Mouse (Mus musculus): ENCODE results near the gene Rtp3.

Rtp3 gene

GRCm38 (mm10) chr9:110990204-110990603 is at the start of gene Rtp3:
Rtp3 (minus strand) TSS chr9:110990583.
- no peak for DNase-seq (ENCODE audit: low spot score)

DNA sequence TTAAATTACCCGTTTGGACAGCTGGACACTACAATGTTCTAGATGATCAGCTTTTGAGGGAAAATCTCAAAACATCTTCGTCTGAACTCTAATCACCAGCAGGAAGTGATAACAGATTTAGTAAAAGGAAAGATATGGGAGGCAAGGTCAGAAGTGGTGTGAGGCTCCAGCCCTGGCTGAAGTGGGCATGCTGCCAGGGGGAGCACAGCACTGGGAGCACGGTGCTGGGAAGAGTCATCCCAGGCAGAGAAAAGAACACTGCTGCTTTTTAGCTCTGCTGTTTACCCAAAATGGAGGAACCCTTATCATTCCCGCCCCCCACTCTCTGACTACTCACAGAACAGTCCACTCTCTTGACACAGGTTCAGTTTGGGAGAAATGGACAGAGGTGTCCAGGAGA is 49.6 kb upstream of the Rtp3 start:
- no peak for DNase-seq (ENCODE audit: low spot score)

DNA sequence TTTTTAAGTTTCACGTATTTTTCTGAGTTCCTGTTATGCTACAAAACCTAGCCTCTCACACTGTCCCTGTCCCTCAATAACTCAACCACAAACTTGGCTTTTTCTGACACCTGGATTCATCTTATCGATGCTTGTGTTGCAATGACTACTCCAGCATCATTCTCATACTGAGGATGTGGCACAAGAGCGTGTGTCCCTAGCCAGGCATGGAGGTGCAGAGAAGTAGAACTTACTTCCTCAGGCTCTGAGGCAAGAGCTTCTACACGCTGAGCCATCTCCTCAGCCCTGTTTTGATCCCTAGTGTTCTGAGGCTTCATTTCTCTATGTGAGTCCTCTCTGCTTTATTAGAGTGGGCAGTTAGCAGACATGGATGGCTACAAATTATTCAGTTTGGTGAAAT is 43.3 kb upstream of the Rtp3 start:
- DNase-seq (ENCODE audit: low spot score), result no peak

DNA sequence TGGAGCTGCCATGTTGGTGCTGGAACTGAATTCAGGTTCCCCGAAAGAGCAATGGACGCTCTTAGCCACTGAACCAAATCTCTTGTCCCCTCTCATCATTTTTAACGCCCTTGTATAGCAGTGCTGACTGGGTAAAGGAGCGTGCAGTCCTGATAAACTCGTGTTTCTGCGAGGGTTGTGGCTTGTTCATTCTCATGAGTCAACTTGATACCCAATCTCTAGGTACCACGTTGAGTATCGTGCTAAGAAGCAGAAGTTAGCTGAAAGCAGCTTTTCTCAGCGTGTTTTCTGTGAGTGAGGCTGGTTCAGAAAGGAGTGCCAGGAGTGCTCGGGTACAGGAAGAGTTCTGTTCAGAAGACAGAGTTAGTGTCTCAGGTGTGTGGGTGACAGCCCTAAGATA is 36.4 kb upstream of the Rtp3 start:
- no peak for DNase-seq (ENCODE audit: low spot score)

- DNase-seq (ENCODE audit: low spot score), result no peak
These were observed 28.6 kb upstream of the Rtp3 start, which contains the start of gene Ltf for GRCm38 (mm10) chr9:111019022-111019421. Ltf (plus strand) TSS chr9:111019271.

GRCm38 (mm10) chr9:111015658-111016057 is 25.3 kb upstream of the Rtp3 start:
- DNase-seq (ENCODE audit: low spot score), result no peak

DNA sequence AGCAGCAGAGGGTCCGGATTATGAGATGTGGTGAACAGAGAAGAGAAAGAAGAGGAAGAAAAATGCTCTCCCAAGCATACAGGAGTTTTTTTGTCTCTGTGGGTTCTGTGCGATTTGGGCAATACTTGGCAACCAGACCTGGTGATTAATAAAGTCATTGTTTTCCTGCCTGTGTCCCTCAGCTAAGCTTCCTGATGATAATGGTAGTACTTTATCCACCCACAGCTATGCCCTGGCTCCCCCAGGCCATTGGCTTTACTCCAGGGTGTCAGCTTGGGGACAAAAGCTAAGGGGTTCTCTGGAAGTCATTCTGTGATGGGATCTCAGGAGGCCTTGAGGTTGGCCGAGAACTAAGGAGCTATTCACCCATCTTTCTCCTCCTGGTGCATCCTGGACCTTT is 21.7 kb upstream of the Rtp3 start:
- no peak for DNase-seq (ENCODE audit: low spot score)

DNA sequence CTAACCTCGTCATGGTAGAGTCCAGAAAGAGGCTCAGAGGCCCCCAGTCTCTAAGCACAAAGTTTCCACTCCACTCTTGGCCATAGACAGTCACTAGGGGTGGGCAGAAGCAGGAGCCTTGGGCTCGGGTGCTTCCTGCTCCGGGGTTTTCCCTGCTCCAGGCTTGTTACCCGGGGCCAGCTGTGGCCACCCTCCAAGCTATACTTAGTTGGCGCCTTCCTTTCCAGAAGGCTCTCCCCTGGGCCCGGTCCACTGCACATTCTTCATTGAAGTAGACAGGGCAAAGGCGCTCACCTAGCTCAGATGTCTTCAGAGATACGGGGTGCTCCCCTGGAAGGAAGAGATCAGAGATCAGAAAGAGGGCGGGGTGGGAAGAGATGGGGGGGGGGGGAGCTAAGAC is 21.2 kb upstream of the Rtp3 start:
- DNase-seq (ENCODE audit: low spot score), result no peak

GRCm38 (mm10) chr9:111009763-111010162 is 19.4 kb upstream of the Rtp3 start:
- DNase-seq (ENCODE audit: low spot score), result no peak

DNA sequence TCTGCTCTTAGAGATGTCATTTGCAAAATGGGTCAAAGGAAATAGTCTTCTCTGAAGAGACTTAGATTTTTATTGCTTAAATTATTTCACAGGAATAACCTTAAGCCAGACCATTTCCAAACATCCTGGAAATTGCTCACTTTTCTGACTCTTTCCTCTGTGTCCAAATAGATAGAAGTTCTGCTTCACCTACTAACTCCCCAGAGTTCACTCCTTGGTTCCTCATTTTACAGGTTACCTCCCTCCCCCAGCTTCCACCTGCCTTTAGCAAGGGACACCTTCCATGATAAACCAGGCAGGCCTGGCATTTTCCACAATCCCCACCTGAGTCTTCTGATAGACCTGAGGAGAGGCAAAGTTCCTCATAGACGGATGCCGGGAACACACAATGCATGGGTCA is 16.2 kb upstream of the Rtp3 start:
- no peak for DNase-seq (ENCODE audit: low spot score)

DNA sequence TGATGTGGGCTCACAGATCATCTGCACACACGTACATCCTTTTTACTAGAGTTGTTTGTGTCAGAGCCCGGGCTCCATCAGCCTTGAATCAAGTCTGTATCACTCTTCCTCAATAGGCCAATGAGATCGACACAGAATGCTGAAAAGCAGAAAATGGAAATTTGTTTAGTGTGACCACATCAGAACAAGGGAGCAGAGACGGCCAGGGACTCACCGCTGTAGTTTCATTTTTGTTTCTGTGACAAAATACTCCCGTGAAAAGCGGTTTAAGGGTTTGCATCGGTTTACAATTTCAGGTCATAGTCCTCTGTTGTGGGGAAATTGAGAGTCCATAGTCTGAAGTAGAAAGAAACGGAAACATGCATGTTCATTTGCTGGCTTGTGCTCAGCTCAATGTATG is 12.9 kb upstream of the Rtp3 start:
- DNase-seq (ENCODE audit: low spot score), result no peak

GRCm38 (mm10) chr9:111001621-111002020 is 11.2 kb upstream of the Rtp3 start:
- DNase-seq (ENCODE audit: low spot score), result no peak

DNA sequence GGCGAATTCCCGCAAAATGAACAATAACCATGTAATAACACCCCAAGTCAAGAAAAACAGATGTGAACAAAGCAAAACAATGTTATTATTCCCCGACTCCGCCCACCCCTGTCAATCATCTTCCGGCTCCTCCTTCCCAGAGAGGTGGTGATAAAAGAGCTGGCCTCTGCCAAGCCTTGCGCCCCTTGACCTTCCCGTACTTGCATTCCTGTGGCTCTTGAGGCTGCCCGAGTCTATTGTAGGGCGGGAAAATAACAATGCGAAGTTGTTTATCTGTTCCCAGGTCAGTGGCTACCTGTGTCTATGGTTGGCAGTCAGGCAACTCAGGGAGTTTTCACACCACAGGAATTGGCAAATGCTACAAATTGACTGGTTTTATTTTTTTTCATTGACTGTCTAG is 9.5 kb upstream of the Rtp3 start:
- DNase-seq (ENCODE audit: low spot score), result no peak

- no peak for DNase-seq (ENCODE audit: low spot score)
These were observed 8.7 kb upstream of the Rtp3 start for GRCm38 (mm10) chr9:110999056-110999455.

DNA sequence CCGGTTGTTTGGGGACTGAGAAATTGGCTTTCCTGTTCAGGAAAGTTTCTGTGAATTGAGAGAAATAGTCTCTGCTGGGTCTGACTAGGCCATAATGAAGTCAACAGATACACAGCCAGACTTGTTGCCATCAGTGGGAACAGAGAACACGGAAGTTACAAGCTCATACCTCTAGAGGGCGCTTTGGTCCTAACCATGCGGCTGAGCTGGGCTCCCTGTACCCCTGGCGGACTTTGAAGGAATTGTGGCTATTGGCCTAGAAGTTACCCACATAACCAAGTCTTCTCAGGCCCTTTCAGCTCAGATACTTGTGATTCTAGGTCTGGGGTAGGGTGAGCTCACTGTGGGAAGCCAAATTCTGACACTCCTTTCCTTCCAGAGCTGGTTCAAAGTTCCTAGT is 6.9 kb upstream of the Rtp3 start:
- DNase-seq (ENCODE audit: low spot score), result peak; percentile 53

DNA sequence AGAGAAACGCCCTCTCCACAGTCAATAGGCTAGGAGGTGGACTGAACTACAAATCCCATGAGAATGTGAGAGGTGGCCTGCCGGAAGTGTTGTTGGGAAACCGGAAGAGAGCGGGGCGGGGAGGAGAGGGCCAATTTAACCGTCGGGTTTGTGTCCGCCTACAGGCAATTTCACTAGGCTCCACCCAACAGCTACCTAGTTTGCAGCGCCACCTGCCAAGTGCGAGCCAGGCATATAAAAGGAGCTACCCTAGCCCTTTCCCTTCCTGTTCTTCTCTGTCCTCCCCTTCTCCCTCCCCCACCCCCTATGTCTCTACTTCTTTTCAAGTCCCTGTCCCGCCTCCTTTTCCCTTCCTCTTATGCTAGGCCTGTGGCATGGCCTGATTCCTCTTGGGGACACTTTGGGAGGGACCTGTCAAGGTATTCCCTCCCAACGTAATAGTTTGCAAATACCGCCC is 4.4 kb upstream of the Rtp3 start:
- peak; percentile 62 for DNase-seq (ENCODE audit: low spot score)

- no peak for DNase-seq (ENCODE audit: low spot score)
These were observed 2.9 kb upstream of the Rtp3 start for GRCm38 (mm10) chr9:110993281-110993709.

DNA sequence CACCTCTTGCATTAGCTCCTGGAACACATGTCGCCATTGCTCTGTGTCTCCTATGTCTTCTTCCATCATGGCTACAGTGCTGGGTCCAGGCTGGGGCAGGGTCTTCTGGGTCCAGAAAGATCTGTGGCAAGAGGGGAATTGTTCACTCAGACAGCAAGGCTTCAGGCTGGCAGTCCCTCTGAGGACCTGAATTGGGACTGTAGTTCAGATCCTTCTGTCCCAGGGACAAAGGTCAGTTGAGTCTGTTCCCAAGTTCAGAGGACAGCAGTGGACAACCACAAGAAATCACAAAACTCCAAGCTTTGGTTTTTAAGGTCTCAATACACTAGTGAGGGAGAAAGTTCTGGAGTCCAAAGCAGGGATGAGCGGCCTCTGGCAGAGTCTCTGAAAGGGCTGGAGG is 840 bp downstream of the Rtp3 start:
- no peak for DNase-seq (ENCODE audit: low spot score)

GRCm38 (mm10) chr9:110989141-110989540 is 1.2 kb downstream of the Rtp3 start:
- no peak for DNase-seq (ENCODE audit: low spot score)

DNA sequence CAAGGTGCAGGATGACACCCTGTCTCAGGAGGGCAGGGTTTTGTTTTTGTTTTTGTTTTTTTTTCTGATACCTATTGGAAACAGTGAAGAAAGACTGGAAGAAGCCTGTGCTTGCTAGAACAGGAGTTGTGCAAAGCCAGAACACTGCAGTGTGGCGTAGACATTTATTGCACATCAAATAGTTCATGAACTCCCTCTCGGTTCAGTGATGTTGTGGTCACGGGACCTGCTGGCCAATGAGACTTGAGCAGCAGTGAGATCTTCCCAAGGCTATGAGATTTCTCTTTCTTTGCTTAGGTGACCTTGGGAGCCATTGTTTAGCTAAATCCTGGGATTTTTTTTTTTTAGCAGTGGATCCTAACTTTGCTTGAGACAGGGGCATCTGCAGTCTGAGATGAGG is 2.3 kb downstream of the Rtp3 start:
- no peak for DNase-seq (ENCODE audit: low spot score)

GRCm38 (mm10) chr9:110987331-110987730 is 3.1 kb downstream of the Rtp3 start:
- DNase-seq (ENCODE audit: low spot score), result no peak

- DNase-seq (ENCODE audit: low spot score), result no peak
These were observed 4.4 kb downstream of the Rtp3 start for GRCm38 (mm10) chr9:110985951-110986350.

DNA sequence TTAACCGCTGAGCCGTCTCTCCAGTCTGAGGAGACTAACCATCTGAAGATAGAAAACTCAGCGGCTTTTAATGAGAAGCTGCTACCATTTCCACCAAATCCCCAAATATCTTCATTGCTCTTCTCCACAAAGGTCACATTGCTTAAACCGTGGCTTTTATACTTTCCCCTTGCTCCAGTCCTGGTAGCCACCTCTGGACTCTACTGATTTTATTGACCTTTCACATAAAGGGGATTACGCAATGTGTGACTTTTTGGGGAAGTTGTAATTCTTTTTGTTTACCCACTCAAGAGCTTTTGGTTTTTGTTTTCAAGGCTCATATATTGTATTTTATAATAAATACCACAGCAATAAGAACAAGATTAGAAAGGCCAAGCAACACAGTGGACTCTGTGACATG is 4.8 kb downstream of the Rtp3 start:
- DNase-seq (ENCODE audit: low spot score), result no peak

GRCm38 (mm10) chr9:110984096-110984495 is 6.3 kb downstream of the Rtp3 start:
- no peak for DNase-seq (ENCODE audit: low spot score)

GRCm38 (mm10) chr9:110982351-110982750 is 8.0 kb downstream of the Rtp3 start:
- no peak for DNase-seq (ENCODE audit: low spot score)

Measured in spleen, adult 12 weeks (tissue).